Mouse (Mus musculus) hindbrain, embryonic 11.5 days (tissue): ENCODE measurements around the gene Itpr3. TPM values are rescaled to one million over a fixed set of nuclear protein-coding genes. Genes with fewer than 3 reads are reported as not detected.

ENCODE experiments used
- ATAC-seq: fragments of 200-750 bp; cut with Nextera tagmentation; 2 replicates; pipeline ENCODE4 v1.8.0; 2017; ENCODE audit warnings: mild to moderate bottlenecking, moderate TSS enrichment, moderate library complexity; ENCODE audit not compliant: low FRiP score
- DNase-seq: peaks from one replicate; pipeline ENCODE4 v3.0.0-alpha.2; 2015; ENCODE audit warnings: low spot score
- H3K27ac ChIP-seq: fragments of 300-500 bp; sonication (generic); 2 replicates; pipeline ENCODE4 v1.5.1; 2014; ENCODE audit warnings: mild to moderate bottlenecking, low read depth, low read length
- H3K27me3 ChIP-seq: fragments of 300-500 bp; sonication (generic); 2 replicates; pipeline ENCODE4 v1.6.1; 2014; ENCODE audit warnings: mild to moderate bottlenecking, low read length, moderate library complexity, mixed read lengths; ENCODE audit not compliant: control insufficient read depth, insufficient read depth
- H3K36me3 ChIP-seq: fragments of 300-500 bp; sonication (generic); 2 replicates; pipeline ENCODE4 v1.6.1; 2014; ENCODE audit warnings: mild to moderate bottlenecking, low read length, moderate library complexity, mixed read lengths; ENCODE audit not compliant: control insufficient read depth, insufficient read depth
- H3K4me1 ChIP-seq: fragments of 300-500 bp; sonication (generic); replicated peaks from 2 replicates; pipeline ENCODE4 v1.6.1; 2014; ENCODE audit warnings: low read length, mixed read lengths; ENCODE audit not compliant: control insufficient read depth, insufficient read depth
- H3K4me2 ChIP-seq: fragments of 300-500 bp; sonication (generic); replicated peaks from 2 replicates; pipeline ENCODE4 v1.6.1; 2014; ENCODE audit warnings: mild to moderate bottlenecking, low read depth, low read length
- H3K4me3 ChIP-seq: fragments of 300-500 bp; sonication (generic); 2 replicates; pipeline ENCODE4 v1.5.1; 2014; ENCODE audit warnings: low read depth, low read length
- H3K9ac ChIP-seq: fragments of 300-500 bp; sonication (generic); 2 replicates; pipeline ENCODE4 v1.6.1; 2014; ENCODE audit warnings: low read depth, low read length
- H3K9me3 ChIP-seq: fragments of 300-500 bp; sonication (generic); 2 replicates; pipeline ENCODE4 v1.6.1; 2016; ENCODE audit warnings: low read length; ENCODE audit not compliant: control insufficient read depth
- WGBS: fragments of 180-500 bp; shearing (Covaris S2); extraction: QIAGEN DNeasy Blood & Tissue Kit; methylation state at CpG from one replicate; pipeline ENCODE4 v1.1.7; 2014; 5-methylcytosine and 5-hydroxymethylcytosine counted together
- polyA plus RNA-seq: library from polyadenylated mRNA; unstranded; fragments of >200 nt; fragmentation: Nextera tagmentation; extraction: Ambion mirVana; gene quantifications from 2 replicates; pipeline ENCODE4 v1.2.1, GENCODE M21; 2014

Gene Itpr3
- polyA plus RNA-seq, 1 experiment from 2014 or later: 1.3 TPM

DNA sequence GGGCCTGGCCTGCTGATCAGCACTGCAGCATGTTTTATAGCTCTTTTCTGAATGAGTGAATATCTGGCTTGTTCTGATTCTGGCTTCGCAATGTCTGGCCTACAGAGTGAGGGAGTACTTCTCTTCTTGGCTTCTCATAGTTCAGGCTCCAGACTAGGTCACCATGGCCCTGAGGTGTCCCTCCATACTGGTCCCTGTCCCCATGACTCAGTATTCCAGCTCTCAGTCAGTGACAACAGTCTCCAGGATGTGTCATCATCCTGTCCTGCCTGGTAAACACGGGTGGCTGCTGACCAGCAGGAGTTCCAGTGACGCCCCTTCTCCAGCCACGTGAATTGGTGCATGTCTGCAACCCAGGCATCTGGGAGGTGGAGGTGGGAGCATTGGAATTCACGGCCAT, 114.0 kb downstream of the Itpr3 start:
- H3K9ac ChIP-seq: no peak overlapping the region
- ATAC-seq: no peak
- 78% methylated on average over 5 of the region's 5 CpGs for WGBS

More for the DNA sequence above, 114.0 kb downstream of the Itpr3 start:
- Histone ChIP-seq H3K4me3 (no peak overlapping the region), H3K4me1 (peaks cover 3% of the 10 kb centered on the region; the same call in 1 of the 2 replicates), H3K27ac (no peak overlapping the region), H3K4me2 (no peak overlapping the region), H3K36me3 (no peaks in the 10 kb centered on the region), H3K27me3 (no peaks in the 10 kb centered on the region), H3K9me3 (no peaks in the 10 kb centered on the region)
- DNase-seq: no peak

Other genes starting within 250 kb of the Itpr3 start
- not detected in 2 replicates for gene Nkx2-5, start 212.3 kb upstream of the Itpr3 start, polyA plus RNA-seq
- gene Kifc5b, start 140.2 kb upstream of the Itpr3 start, polyA plus RNA-seq: 4.6 and 5.9 TPM in 2 replicates
- 4.5 and 5.5 TPM in 2 replicates for gene Phf1, start 124.3 kb upstream of the Itpr3 start, polyA plus RNA-seq
- gene Cuta, start 117.7 kb upstream of the Itpr3 start, polyA plus RNA-seq: 135 and 154 TPM in 2 replicates
- 3.4 and 4.7 TPM in 2 replicates for gene Syngap1, start 116.1 kb upstream of the Itpr3 start, polyA plus RNA-seq
- gene Zbtb9, start 84.1 kb upstream of the Itpr3 start, polyA plus RNA-seq: 10.5 and 13.2 TPM in 2 replicates
- gene Bak1, start 28.3 kb upstream of the Itpr3 start, polyA plus RNA-seq: 7.4 and 9.5 TPM in 2 replicates
- gene Uqcc2, start 76.6 kb downstream of the Itpr3 start, polyA plus RNA-seq: 326 and 345 TPM in 2 replicates
- 0.23 and 0.49 TPM in 2 replicates for gene Ip6k3, start 110.5 kb downstream of the Itpr3 start, polyA plus RNA-seq
- gene Lemd2, start 147.2 kb downstream of the Itpr3 start, polyA plus RNA-seq: 12.4 and 16.5 TPM in 2 replicates